Mouse (Mus musculus) neural tube, embryonic 12.5 days (tissue): ENCODE measurements around the gene Klf4. TPM values are rescaled to one million over a fixed set of nuclear protein-coding genes. Genes with fewer than 3 reads are reported as not detected.

Experiments
- ATAC-seq: fragments of 200-750 bp; cut with Nextera tagmentation; 2 replicates; pipeline ENCODE4 v1.8.0; 2017; ENCODE audit warnings: low read depth, mild to moderate bottlenecking, moderate TSS enrichment, moderate library complexity; ENCODE audit not compliant: low FRiP score
- H3K27ac ChIP-seq: fragments of 300-500 bp; sonication (generic); 2 replicates; pipeline ENCODE4 v1.5.1; 2016
- H3K27me3 ChIP-seq: fragments of 300-500 bp; sonication (generic); replicated peaks from 2 replicates; pipeline ENCODE4 v1.6.1; 2016; ENCODE audit warnings: mild to moderate bottlenecking
- H3K36me3 ChIP-seq: fragments of 300-500 bp; sonication (generic); 2 replicates; pipeline ENCODE4 v1.6.1; 2016; ENCODE audit warnings: mild to moderate bottlenecking
- H3K4me1 ChIP-seq: fragments of 300-500 bp; sonication (generic); 2 replicates; pipeline ENCODE4 v1.6.1; 2016
- H3K4me2 ChIP-seq: fragments of 300-500 bp; sonication (generic); replicated peaks from 2 replicates; pipeline ENCODE4 v1.6.1; 2016; ENCODE audit warnings: mild to moderate bottlenecking
- H3K4me3 ChIP-seq: fragments of 300-500 bp; sonication (generic); 2 replicates; pipeline ENCODE4 v1.5.1; 2016
- H3K9ac ChIP-seq: fragments of 300-500 bp; sonication (generic); 2 replicates; pipeline ENCODE4 v1.6.1; 2016; ENCODE audit warnings: mild to moderate bottlenecking
- H3K9me3 ChIP-seq: fragments of 300-500 bp; sonication (generic); 2 replicates; pipeline ENCODE4 v1.6.1; 2016; ENCODE audit warnings: mild to moderate bottlenecking
- WGBS: fragments of 180-500 bp; shearing (Covaris S2); methylation state at CpG from one replicate; pipeline ENCODE4 v1.1.7; 2016; 5-methylcytosine and 5-hydroxymethylcytosine counted together
- polyA plus RNA-seq: library from polyadenylated mRNA; unstranded; fragments of >200 nt; fragmentation: Nextera tagmentation; extraction: Ambion mirVana; gene quantifications from 2 replicates; pipeline ENCODE4 v1.2.1, GENCODE M21; 2016

The Klf4 gene
- 2.3 and 2.6 TPM in 2 replicates for polyA plus RNA-seq

GRCm38 (mm10) chr4:55532407-55533195, at the start of gene Klf4:
Gene Klf4, minus strand, starts transcription at chr4:55532466.
- peak within 1 kb of the TSS; percentile 92 for H3K4me2 ChIP-seq
- peak within 1 kb of the TSS; percentile 29; the same call in 1 of the 2 replicates for H3K27ac ChIP-seq
- H3K27me3 ChIP-seq: peaks cover 30% of the 10 kb centered on the region
- H3K4me1 ChIP-seq: peaks cover 21% of the 10 kb centered on the region
- H3K9me3 ChIP-seq: no peaks in the 10 kb centered on the region
- H3K4me3 ChIP-seq: peak within 1 kb of the TSS; percentile 59
- WGBS: under 1% methylated on average over 95 of the region's 99 CpGs
- peak within 1 kb of the TSS; percentile 65 for H3K9ac ChIP-seq
- H3K36me3 ChIP-seq: no peaks in the 10 kb centered on the region
- peak; percentile 91 for ATAC-seq

DNA sequence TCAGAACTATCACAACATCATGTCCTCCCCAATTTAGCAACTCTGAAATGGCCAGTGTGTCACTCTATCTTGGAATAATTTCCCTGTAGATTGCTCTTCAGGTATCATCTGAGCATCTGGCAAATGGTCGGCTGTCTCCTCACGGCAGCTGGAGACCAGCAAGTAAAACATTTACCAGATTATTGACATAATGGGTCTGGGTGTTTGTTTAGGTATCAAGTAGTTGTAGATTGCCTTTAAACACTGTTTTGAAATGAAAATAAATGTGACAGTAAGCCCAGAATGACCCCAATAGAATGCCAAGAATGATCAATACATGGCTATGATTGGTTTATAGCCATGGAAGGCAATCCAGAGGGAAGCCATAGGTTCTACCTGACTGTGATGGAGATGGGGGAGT, 39.2 kb upstream of the Klf4 start:
- Histone ChIP-seq H3K27ac (no peak overlapping the region), H3K27me3 (no peaks in the 10 kb centered on the region), H3K4me1 (no peaks in the 10 kb centered on the region), H3K9ac (no peak overlapping the region), H3K9me3 (no peaks in the 10 kb centered on the region), H3K4me2 (no peak overlapping the region), H3K4me3 (no peak overlapping the region), H3K36me3 (no peaks in the 10 kb centered on the region)
- ATAC-seq: no peak
- 76% methylated on average over 2 of the region's 2 CpGs for WGBS

- H3K9ac ChIP-seq: no peak overlapping the region
- no peaks in the 10 kb centered on the region for H3K4me1 ChIP-seq
- WGBS: 77% methylated on average over 9 of the region's 9 CpGs
- no peak overlapping the region for H3K4me2 ChIP-seq
- no peaks in the 10 kb centered on the region for H3K36me3 ChIP-seq
- ATAC-seq: no peak
- H3K27me3 ChIP-seq: no peaks in the 10 kb centered on the region
- H3K4me3 ChIP-seq: no peak overlapping the region
- no peak overlapping the region for H3K27ac ChIP-seq
- no peaks in the 10 kb centered on the region for H3K9me3 ChIP-seq
These were observed 35.7 kb upstream of the Klf4 start for GRCm38 (mm10) chr4:55567986-55568385.

GRCm38 (mm10) chr4:55567575-55567974, 35.3 kb upstream of the Klf4 start:
- Histone ChIP-seq H3K4me2 (no peak overlapping the region), H3K27ac (no peak overlapping the region), H3K4me3 (no peak overlapping the region), H3K9ac (no peak overlapping the region), H3K9me3 (no peaks in the 10 kb centered on the region), H3K36me3 (no peaks in the 10 kb centered on the region), H3K27me3 (no peaks in the 10 kb centered on the region), H3K4me1 (no peaks in the 10 kb centered on the region)
- ATAC-seq: no peak
- WGBS: 60% methylated on average over 5 of the region's 5 CpGs

DNA sequence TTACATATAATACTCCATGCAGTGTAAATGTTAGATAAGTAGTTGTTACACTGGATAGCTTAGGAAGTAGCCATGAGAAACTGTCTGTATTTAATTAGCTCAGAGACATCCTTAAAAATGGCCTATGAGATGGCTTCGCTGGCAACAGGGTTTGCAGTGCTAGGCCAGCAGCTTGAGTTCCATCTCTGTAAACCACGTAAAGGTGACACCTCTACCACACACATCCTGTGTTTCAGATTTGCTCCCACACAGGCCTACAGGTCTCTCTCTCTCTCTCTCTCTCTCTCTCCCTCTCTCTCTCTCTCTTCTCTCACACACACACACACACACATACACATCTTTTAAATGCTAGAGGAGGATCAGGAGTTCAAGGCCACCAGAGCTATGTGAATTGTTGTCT, 32.1 kb upstream of the Klf4 start:
- no peak overlapping the region for H3K27ac ChIP-seq
- H3K4me3 ChIP-seq: no peak overlapping the region
- H3K36me3 ChIP-seq: no peaks in the 10 kb centered on the region
- 94% methylated on average over 2 of the region's 2 CpGs for WGBS
- H3K27me3 ChIP-seq: no peaks in the 10 kb centered on the region
- H3K9ac ChIP-seq: no peak overlapping the region
- H3K4me2 ChIP-seq: no peak overlapping the region
- H3K9me3 ChIP-seq: no peaks in the 10 kb centered on the region
- no peaks in the 10 kb centered on the region for H3K4me1 ChIP-seq
- no peak for ATAC-seq

- Histone ChIP-seq H3K9me3 (no peaks in the 10 kb centered on the region), H3K36me3 (no peaks in the 10 kb centered on the region), H3K27me3 (no peaks in the 10 kb centered on the region), H3K4me1 (no peaks in the 10 kb centered on the region), H3K4me2 (no peak overlapping the region), H3K4me3 (no peak overlapping the region), H3K27ac (no peak overlapping the region), H3K9ac (no peak overlapping the region)
- WGBS: 72% methylated on average over 8 of the region's 8 CpGs
- ATAC-seq: no peak
These were observed 30.8 kb upstream of the Klf4 start for GRCm38 (mm10) chr4:55563050-55563449.

DNA sequence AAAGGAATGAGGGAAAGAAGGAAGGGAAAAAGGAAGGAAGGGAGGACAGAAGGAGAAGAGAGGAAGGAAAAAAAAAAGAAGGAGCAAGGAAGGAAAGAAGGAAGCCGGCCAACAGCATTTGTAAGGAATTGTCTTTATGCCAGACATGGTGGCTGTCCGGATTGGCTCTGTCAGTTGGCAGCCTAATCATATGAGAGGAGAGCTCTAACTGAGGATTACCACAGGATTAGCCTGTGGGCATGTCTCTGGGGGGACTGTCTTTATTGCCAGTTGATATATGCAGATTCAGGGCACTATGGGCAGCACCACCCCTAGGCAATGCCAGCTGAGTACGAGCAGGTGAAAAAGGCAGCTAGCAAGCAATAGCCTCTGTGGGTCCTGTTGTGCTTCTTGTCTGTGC, 29.8 kb upstream of the Klf4 start:
- no peak overlapping the region for H3K4me2 ChIP-seq
- no peaks in the 10 kb centered on the region for H3K36me3 ChIP-seq
- no peaks in the 10 kb centered on the region for H3K27me3 ChIP-seq
- WGBS: 72% methylated on average over 3 of the region's 3 CpGs
- no peak overlapping the region for H3K27ac ChIP-seq
- H3K4me1 ChIP-seq: no peaks in the 10 kb centered on the region
- ATAC-seq: 0 out of 2 replicates have a peak, but pooled peaks have one; percentile 33
- no peak overlapping the region for H3K4me3 ChIP-seq
- no peak overlapping the region for H3K9ac ChIP-seq
- H3K9me3 ChIP-seq: no peaks in the 10 kb centered on the region

DNA sequence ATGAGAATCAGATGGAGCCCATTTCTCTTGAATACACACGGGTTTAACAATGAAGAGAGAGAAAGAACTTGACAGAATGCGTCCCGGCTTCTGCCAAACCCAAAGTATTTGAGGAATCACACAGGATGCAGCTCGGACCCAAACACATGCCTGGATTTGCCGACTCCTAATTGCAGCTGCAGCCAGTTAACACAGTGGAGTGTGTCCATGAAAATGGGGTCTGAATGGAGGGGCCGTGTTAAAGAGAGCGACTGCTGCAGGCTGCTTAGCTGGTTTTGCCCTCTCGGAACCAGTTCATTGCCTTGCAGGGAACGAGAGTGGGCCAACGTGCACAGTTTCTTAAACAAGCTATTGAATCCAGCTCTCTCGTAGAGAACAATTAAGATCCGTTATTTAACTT, 14.6 kb upstream of the Klf4 start:
- whole genome bisulfite sequencing: 49% methylated on average over 12 of the region's 12 CpGs
- ATAC-seq: 0 out of 2 replicates have a peak, but pooled peaks have one; percentile 61
- Histone ChIP-seq H3K4me2 (no peak overlapping the region), H3K4me1 (no peaks in the 10 kb centered on the region), H3K27ac (no peak overlapping the region), H3K9me3 (no peaks in the 10 kb centered on the region), H3K36me3 (no peaks in the 10 kb centered on the region), H3K4me3 (no peak overlapping the region), H3K9ac (no peak overlapping the region), H3K27me3 (no peaks in the 10 kb centered on the region)

GRCm38 (mm10) chr4:55542753-55543152, 10.5 kb upstream of the Klf4 start:
- WGBS: 89% methylated on average over 2 of the region's 2 CpGs
- H3K4me1 ChIP-seq: no peaks in the 10 kb centered on the region
- no peak overlapping the region for H3K27ac ChIP-seq
- H3K4me2 ChIP-seq: no peak overlapping the region
- H3K36me3 ChIP-seq: no peaks in the 10 kb centered on the region
- no peak overlapping the region for H3K4me3 ChIP-seq
- ATAC-seq: no peak
- H3K9me3 ChIP-seq: no peaks in the 10 kb centered on the region
- no peak overlapping the region for H3K9ac ChIP-seq
- no peaks in the 10 kb centered on the region for H3K27me3 ChIP-seq

GRCm38 (mm10) chr4:55541654-55542053, 9.4 kb upstream of the Klf4 start:
- H3K36me3 ChIP-seq: no peaks in the 10 kb centered on the region
- no peaks in the 10 kb centered on the region for H3K4me1 ChIP-seq
- no peak overlapping the region for H3K4me3 ChIP-seq
- H3K27me3 ChIP-seq: no peaks in the 10 kb centered on the region
- no peak overlapping the region for H3K27ac ChIP-seq
- no peak overlapping the region for H3K4me2 ChIP-seq
- H3K9ac ChIP-seq: no peak overlapping the region
- H3K9me3 ChIP-seq: no peaks in the 10 kb centered on the region
- WGBS: 82% methylated on average over 4 of the region's 4 CpGs
- ATAC-seq: no peak

- 80% methylated on average over 4 of the region's 4 CpGs for WGBS
- Histone ChIP-seq H3K27ac (no peak overlapping the region), H3K4me3 (no peak overlapping the region), H3K4me1 (no peaks in the 10 kb centered on the region), H3K36me3 (no peaks in the 10 kb centered on the region), H3K9me3 (no peaks in the 10 kb centered on the region), H3K9ac (no peak overlapping the region), H3K27me3 (no peaks in the 10 kb centered on the region), H3K4me2 (no peak overlapping the region)
- no peak for ATAC-seq
These were observed 9.0 kb upstream of the Klf4 start for GRCm38 (mm10) chr4:55541221-55541620.

DNA sequence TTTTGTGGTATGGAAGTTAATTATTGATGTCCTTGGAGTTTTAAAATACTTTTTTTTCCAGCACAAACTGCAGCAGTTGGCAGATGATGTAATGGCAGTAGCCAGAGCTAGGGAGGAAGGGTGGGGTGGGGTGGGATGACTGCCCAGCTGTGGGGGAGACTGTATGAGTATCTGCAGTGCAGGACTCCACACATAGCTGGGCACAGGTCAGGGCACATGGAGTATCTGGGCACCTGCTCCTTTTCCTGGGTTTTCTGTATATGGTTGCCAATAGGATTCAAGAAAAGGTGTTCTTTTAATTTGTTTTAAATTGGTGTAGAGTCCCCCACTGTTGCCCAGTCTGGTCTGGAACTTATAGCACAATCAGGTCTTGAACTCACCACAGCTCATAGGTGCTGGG, 2.7 kb upstream of the Klf4 start:
- Histone ChIP-seq H3K4me3 (no peak overlapping the region), H3K36me3 (no peaks in the 10 kb centered on the region), H3K27ac (no peak overlapping the region), H3K4me2 (no peak overlapping the region), H3K9ac (no peak overlapping the region), H3K27me3 (peaks cover 24% of the 10 kb centered on the region), H3K9me3 (no peaks in the 10 kb centered on the region), H3K4me1 (peaks cover 18% of the 10 kb centered on the region)
- ATAC-seq: no peak

GRCm38 (mm10) chr4:55534510-55534909, 2.2 kb upstream of the Klf4 start:
- 69% methylated on average over 4 of the region's 4 CpGs for WGBS
- Histone ChIP-seq H3K27ac (no peak overlapping the region), H3K27me3 (peaks cover 29% of the 10 kb centered on the region), H3K4me3 (no peak overlapping the region), H3K36me3 (no peaks in the 10 kb centered on the region), H3K9ac (no peak overlapping the region), H3K4me2 (no peak overlapping the region), H3K4me1 (peaks cover 21% of the 10 kb centered on the region), H3K9me3 (no peaks in the 10 kb centered on the region)
- no peak for ATAC-seq
